Mouse (Mus musculus): ENCODE measurements at regions not wholly inside any gene's neighbourhood (a gene's known extent, or its start where the extent isn't known, plus 50 kb on each side); places are given as distances from the start of the nearest gene placed in this dataset.

GRCm38 (mm10) chr5:4595010-4595409 is 162.8 kb downstream of the Fzd1 start:
- no peak for DNase-seq (ENCODE audit: low spot score in 2 of 2)

- no peak for DNase-seq (ENCODE audit: low spot score in 2 of 2)
Measured at GRCm38 (mm10) chr5:4594562-4594961, 163.3 kb downstream of the Fzd1 start.

- DNase-seq (ENCODE audit: low spot score in 2 of 2) = no peak
Measured at GRCm38 (mm10) chr5:4593638-4594381, 164.0 kb downstream of the Fzd1 start.

GRCm38 (mm10) chr5:4591721-4592120 is 166.1 kb downstream of the Fzd1 start:
- no peak for DNase-seq (ENCODE audit: low spot score in 2 of 2)

GRCm38 (mm10) chr5:4582702-4583475 is 174.9 kb downstream of the Fzd1 start:
- no peak for DNase-seq (ENCODE audit: low spot score in 2 of 2)

GRCm38 (mm10) chr5:4580185-4580839 is 177.5 kb downstream of the Fzd1 start:
- DNase-seq (ENCODE audit: low spot score in 2 of 2) = no peak

- DNase-seq (ENCODE audit: low spot score in 2 of 2) = no peak
Measured at GRCm38 (mm10) chr5:4578856-4579255, 179.0 kb downstream of the Fzd1 start.

- DNase-seq (ENCODE audit: low spot score in 2 of 2) = no peak
Measured at GRCm38 (mm10) chr5:4577179-4577578, 180.7 kb downstream of the Fzd1 start.

- DNase-seq (ENCODE audit: low spot score in 2 of 2) = no peak
Measured at GRCm38 (mm10) chr5:4563862-4564261, 194.0 kb downstream of the Fzd1 start.

- no peak for DNase-seq (ENCODE audit: low spot score in 2 of 2)
Measured at GRCm38 (mm10) chr5:4561661-4562060, 196.2 kb downstream of the Fzd1 start.

- no peak for DNase-seq (ENCODE audit: low spot score in 2 of 2)
Measured at GRCm38 (mm10) chr5:4561139-4561470, 196.7 kb downstream of the Fzd1 start.

- no peak for DNase-seq (ENCODE audit: low spot score in 2 of 2)
Measured at GRCm38 (mm10) chr5:4560370-4561138, 197.3 kb downstream of the Fzd1 start.

- DNase-seq (ENCODE audit: low spot score in 2 of 2) = no peak
Measured at GRCm38 (mm10) chr5:4554972-4555371, 202.9 kb downstream of the Fzd1 start.

- no peak for DNase-seq (ENCODE audit: low spot score in 2 of 2)
Measured at GRCm38 (mm10) chr5:4538572-4538971, 219.3 kb downstream of the Fzd1 start.

GRCm38 (mm10) chr5:4536790-4537189 is 221.0 kb downstream of the Fzd1 start:
- no peak for DNase-seq (ENCODE audit: low spot score in 2 of 2)

GRCm38 (mm10) chr5:4535951-4536350 is 221.9 kb downstream of the Fzd1 start:
- DNase-seq (ENCODE audit: low spot score in 2 of 2) = no peak

- no peak for DNase-seq (ENCODE audit: low spot score in 2 of 2)
Measured at GRCm38 (mm10) chr5:4534512-4534911, 223.3 kb downstream of the Fzd1 start.

- DNase-seq (ENCODE audit: low spot score in 2 of 2) = peak in 1 of 2 experiments; percentile 15
Measured at GRCm38 (mm10) chr5:4530236-4531067, 227.4 kb downstream of the Fzd1 start.

GRCm38 (mm10) chr5:4526042-4526815 is 231.6 kb downstream of the Fzd1 start:
- no peak for DNase-seq (ENCODE audit: low spot score in 2 of 2)

- no peak for DNase-seq (ENCODE audit: low spot score in 2 of 2)
Measured at GRCm38 (mm10) chr5:4500599-4500998, 257.2 kb downstream of the Fzd1 start.
